Mouse (Mus musculus) G1E-ER4 (cell line): ENCODE measurements around the gene Sox13. TPM values are rescaled to one million over a fixed set of nuclear protein-coding genes. Genes with fewer than 3 reads are reported as not detected.

Experiments used
- GATA1 ChIP-seq: IDR thresholded peaks from one replicate; pipeline ENCODE4 v1.8.0; 2012; ENCODE audit warnings: low read length, inconsistent platforms
- polyA plus RNA-seq: library from polyadenylated mRNA; stranded (reverse); fragments of >175 nt; gene quantifications from 2 replicates; pipeline ENCODE4 v1.2.3, GENCODE M21; 2012

The Sox13 gene
- 0.02 and 0.08 TPM in 2 replicates for polyA plus RNA-seq

- no peak for TF ChIP-seq GATA1
These were observed at the start of gene Sox13 for GRCm38 (mm10) chr1:133423543-133424480. Gene Sox13, minus strand, starts transcription at chr1:133424377.

- no peak for TF ChIP-seq GATA1
These were observed 47.4 kb upstream of the Sox13 start for GRCm38 (mm10) chr1:133471556-133471955.

GRCm38 (mm10) chr1:133471086-133471485, 46.9 kb upstream of the Sox13 start:
- TF ChIP-seq GATA1 = no peak

GRCm38 (mm10) chr1:133470242-133471025, 46.3 kb upstream of the Sox13 start:
- no peak for TF ChIP-seq GATA1

GRCm38 (mm10) chr1:133469213-133469612, 45.0 kb upstream of the Sox13 start:
- TF ChIP-seq GATA1 = no peak

GRCm38 (mm10) chr1:133468751-133469150, 44.6 kb upstream of the Sox13 start:
- TF ChIP-seq GATA1 = no peak

GRCm38 (mm10) chr1:133467905-133468304, 43.7 kb upstream of the Sox13 start:
- no peak for TF ChIP-seq GATA1

GRCm38 (mm10) chr1:133463138-133463537, 39.0 kb upstream of the Sox13 start:
- TF ChIP-seq GATA1 = no peak

- no peak for TF ChIP-seq GATA1
These were observed 36.8 kb upstream of the Sox13 start for GRCm38 (mm10) chr1:133460996-133461395.

- no peak for TF ChIP-seq GATA1
These were observed 31.9 kb upstream of the Sox13 start for GRCm38 (mm10) chr1:133456097-133456496.

- no peak for TF ChIP-seq GATA1
These were observed 28.5 kb upstream of the Sox13 start for GRCm38 (mm10) chr1:133452564-133453165.

GRCm38 (mm10) chr1:133451869-133452563, 27.8 kb upstream of the Sox13 start:
- TF ChIP-seq GATA1 = no peak

GRCm38 (mm10) chr1:133451025-133451424, 26.8 kb upstream of the Sox13 start:
- TF ChIP-seq GATA1 = no peak

- TF ChIP-seq GATA1 = no peak
These were observed 24.3 kb upstream of the Sox13 start for GRCm38 (mm10) chr1:133448351-133448931.

GRCm38 (mm10) chr1:133446291-133446690, 22.1 kb upstream of the Sox13 start:
- no peak for TF ChIP-seq GATA1

- no peak for TF ChIP-seq GATA1
These were observed 20.1 kb upstream of the Sox13 start for GRCm38 (mm10) chr1:133444315-133444714.
